Mouse (Mus musculus): Measurements from ENCODE around the gene Gm14139.
A peak's percentile ranks its signal among the peaks of the same experiment; 100 is the strongest.
"Not testable (repeated sequence)": the region's sequence is repeated elsewhere in the genome, so short reads cannot be mapped to it uniquely, and the experiment has no call there.

Gene Gm14139

DNA sequence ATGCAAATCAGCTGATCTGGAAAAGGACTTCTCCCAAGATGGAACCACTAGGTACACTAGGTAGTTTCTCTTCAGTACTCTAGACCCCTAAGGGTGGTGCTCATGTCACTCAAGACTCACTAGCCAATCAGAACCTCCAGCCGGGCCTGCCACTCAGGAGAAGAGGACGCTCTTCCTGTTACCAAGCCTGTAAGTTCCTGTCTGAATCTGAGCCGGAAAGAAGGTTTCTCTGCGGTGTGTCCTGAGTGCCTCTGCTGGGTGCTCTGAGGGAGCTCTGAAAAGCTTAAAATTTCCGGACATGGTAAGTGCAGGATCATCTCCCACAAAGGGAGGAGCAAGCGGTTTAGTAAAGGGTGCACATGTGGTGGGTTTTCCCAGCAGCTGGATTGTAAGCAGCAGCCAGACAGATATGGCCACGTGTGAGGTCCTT, at the start of gene Gm14139:
Gene Gm14139, plus strand, starts transcription at position 186 of the 430 bp plus-strand sequence.
- DNase-seq, result not testable (repeated sequence)

DNA sequence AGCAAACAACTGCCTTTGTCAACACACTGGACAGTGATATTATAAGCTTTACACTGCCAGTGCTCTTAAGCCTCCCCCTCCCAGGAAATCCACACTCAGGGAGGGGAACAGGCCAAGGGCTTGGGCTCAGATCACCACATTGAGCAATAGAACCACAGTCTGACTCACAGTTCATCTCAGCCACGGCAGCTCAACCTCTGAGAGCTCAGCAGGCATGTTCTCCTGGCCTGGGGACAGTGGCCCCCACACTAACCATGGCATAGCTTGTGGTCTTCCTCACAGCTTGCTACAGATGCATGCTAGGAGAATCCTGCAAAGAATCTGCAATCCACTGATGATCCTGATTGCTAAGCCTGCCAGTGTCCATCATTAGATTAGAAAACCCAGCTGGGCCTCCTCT, 49.6 kb upstream of the Gm14139 start:
- DNase-seq, result peak; percentile 7

DNA sequence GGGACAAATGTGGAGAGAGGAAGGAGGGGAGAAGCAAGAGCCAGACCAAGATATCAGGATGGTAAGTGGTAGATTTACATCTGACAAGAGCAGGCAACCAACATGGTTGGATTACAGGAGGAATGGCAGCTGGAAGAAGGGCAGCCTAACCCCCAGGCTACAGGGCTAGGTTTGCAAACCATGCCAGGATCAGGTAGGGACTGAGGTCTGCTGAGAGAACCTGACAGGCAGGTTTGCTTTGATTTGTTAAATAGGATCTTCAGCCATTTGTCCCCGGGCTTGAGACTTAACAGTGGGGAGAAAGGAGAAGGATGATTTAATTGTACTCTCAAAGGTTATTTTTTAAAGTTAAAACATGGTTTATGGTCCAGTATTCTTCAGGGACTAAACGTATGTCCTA, 48.8 kb upstream of the Gm14139 start:
- DNase-seq, result no peak

GRCm38 (mm10) chr2:150136435-150136897, 45.1 kb upstream of the Gm14139 start, which contains the start of gene Zfp120:
Zfp120 (minus strand) TSS chr2:150136708.
- DNase-seq, result peak; percentile 82

DNA sequence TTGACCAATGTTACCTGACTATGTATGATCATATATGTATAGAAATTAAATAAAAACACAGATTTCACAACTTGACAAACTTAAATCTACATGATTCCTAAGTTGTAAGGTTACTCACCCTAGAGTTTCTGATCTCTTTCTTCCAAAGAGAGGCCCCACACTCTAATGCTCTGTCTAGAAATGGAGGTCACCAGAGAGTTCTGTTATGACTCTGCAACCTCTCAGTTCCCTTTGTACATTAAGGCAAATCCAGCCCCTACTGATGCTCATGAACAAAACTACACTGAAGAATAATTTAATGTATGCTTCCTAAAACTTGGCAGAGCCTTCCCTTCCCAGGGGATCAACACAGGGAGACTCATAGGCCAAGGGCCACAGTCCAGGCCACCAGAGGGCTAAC, 14.9 kb upstream of the Gm14139 start:
- no peak for DNase-seq

DNA sequence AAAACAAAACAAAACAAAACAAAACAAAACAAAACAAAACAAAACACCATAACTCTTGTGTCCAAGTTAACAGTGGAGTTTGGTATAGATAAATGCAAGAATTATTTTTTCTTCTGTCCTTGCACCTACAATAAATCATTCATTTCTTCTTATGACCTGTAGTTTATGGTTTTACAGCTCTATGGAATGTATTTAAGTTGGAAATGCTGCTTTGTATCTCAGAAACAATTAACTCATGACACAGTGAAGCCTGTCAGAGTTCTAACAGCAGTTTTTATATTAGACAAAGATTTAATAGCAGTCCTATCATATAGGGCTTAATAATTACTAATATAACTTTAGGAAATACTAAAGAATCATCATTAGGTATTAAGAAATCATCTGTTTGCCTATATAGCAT, 7.7 kb upstream of the Gm14139 start:
- DNase-seq, result no peak

- not testable (repeated sequence) for DNase-seq
Measured at GRCm38 (mm10) chr2:150179579-150179978, 2.0 kb upstream of the Gm14139 start, which contains the start of gene Gm10770. Gm10770 (minus strand) TSS chr2:150179679.

DNA sequence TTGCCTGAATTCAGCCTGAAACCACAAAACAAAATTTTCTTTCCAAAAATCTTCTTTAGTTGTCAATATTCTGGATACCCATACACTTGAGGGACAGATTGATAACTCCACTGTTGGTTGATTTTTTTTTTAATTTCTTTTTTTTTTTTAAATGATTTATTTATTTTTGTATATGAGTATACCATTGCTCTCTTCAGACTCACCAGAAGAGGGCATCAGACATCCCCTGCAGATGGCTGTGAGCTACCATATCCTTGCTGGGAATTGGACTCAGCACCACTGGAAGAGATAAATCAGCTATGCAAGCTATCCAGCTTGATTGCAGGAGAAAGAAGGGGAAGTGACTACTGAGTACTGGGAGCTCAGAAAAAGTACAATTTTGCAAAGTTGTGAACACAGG, 509 bp upstream of the Gm14139 start:
- not testable (repeated sequence) for DNase-seq

GRCm38 (mm10) chr2:150217600-150218362, 36.2 kb downstream of the Gm14139 start, which contains the start of gene Zfp937:
Zfp937 (plus strand) TSS chr2:150218073.
- peak; percentile 17 for DNase-seq

DNA sequence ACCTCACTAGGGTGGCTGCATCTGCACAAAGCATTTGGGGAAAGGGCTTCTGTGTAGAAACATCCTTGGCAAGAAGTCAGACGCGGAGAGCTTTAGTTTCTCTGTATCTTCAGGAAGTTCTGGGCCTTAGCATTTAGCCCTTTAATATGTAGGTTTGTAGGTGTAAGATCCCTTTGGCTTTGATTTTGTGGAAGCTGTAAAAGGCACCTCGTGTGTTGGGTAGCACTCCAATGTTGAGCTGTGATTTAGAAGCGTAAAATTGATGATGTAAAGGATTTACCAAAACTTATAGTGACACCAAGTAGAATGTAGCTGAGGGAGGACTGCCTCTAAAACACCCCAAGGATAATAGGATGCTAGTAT, 36.8 kb downstream of the Gm14139 start:
- DNase-seq, result not testable (repeated sequence)

GRCm38 (mm10) chr2:150223263-150223662, 41.7 kb downstream of the Gm14139 start:
- DNase-seq, result not testable (repeated sequence)
